Mouse (Mus musculus) ES-Bruce4 (cell line): Measurements from ENCODE around the gene Entpd8.

Experiments used
- CTCF ChIP-seq: IDR thresholded peaks from one replicate; pipeline ENCODE4 v1.8.1; 2011; ENCODE audit warnings: low read depth, low read length
- EP300 ChIP-seq: IDR thresholded peaks from 2 replicates; pipeline ENCODE4 v1.6.1; 2011; ENCODE audit warnings: low read depth, low read length; ENCODE audit not compliant: insufficient read depth
- POLR2A ChIP-seq: IDR thresholded peaks from one replicate; pipeline ENCODE4 v1.8.1; 2011; ENCODE audit warnings: low read length; ENCODE audit not compliant: insufficient read depth

DNA sequence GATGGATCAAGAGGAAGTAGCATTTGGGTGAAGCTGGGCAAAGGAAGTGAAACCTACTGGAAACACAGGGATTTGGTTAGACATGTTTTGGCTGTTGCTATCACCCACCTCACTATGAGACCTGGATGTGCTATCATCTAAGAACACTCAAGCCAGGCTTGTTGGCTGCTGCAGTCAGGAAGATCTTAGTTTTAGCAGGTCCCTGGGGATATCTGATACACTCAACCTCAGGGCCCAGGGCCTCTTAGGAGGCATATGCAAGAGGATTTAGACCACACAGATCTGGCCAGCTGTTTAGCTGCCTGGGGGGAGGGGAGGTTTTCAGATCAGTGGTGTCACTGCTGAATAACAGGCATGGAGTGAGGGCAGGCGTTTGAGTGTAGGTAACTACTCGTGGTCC is 35.3 kb downstream of the Entpd8 start:
- TF ChIP-seq CTCF: no peak
- no peak for TF ChIP-seq EP300
- TF ChIP-seq POLR2A: no peak
